Mouse (Mus musculus): ENCODE measurements at regions not wholly inside any gene's neighbourhood (a gene's known extent, or its start where the extent isn't known, plus 50 kb on each side); places are given as distances from the start of the nearest gene placed in this dataset.

DNA sequence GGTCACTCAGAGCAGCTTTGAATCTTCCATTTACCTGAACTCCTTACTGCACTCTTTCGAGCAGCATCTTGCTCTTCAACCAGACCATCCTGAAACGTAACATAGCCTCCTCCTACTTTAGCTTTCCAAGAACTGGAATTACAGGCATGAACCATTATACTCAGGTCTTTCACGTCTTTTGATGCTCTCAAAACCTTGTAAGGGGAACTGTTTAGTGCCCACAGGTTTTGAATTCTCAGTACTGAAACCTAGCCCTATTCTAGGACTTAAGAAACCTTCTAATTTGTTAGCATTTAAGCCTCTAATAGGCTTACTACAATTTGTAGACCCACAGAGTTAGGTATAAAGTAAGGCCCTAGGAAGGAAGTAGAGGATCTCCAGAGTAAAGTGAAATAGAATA lies 163.7 kb upstream of the Fndc3a start:
- TF ChIP-seq CTCF (IDR thresholded peaks at IDR 0.05) (no peak), EP300 (IDR thresholded peaks at IDR 0.05) (no peak)
